27 mouse cellular contexts compared by ENCODE assay signal in the genomic region with DNA sequence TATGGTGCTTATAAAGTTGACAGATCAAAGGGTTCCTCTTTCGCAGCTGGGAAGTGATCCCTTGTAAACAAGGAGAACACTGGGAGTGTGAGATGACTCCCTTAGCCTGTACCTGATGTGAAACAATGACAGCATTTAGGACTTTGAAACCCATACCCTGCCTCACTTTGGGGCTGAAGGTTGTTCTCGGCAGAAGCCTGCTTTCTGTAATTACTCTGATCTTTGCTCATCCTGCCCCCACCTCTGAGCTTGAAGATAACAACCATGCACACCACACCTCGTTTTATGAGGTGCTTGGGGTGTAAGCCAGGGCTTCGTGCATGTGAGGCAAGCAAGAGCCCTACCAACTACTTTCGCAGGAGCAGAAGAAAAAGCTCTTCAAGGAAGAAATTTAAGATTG. TPM values are rescaled to one million over a fixed set of nuclear protein-coding genes. Genes with fewer than 3 reads are reported as not detected.
DNase-seq lines count a peak whose midpoint lies in the region; ATAC-seq lines count a peak whose summit lies in the region.
"Had no signal": no experiment of that assay in that cellular context is flagged by ENCODE, and none has a peak within 500 bp of the region (broad histone marks: within the 10 kb centered on the region; RNA-seq: fewer than 3 reads in every experiment).

No protein-coding gene starts in this region.

- no peaks in the 10 kb centered on the region for H3K36me3 ChIP-seq in heart, embryonic 12.5 days
- H3K36me3 ChIP-seq in liver, embryonic 16.5 days (ENCODE audit: control insufficient read depth, insufficient read depth): no peaks in the 10 kb centered on the region
- no peaks in the 10 kb centered on the region for H3K36me3 ChIP-seq in hindbrain, embryonic 12.5 days
- H3K36me3 ChIP-seq: midbrain, embryonic 15.5 days; neural tube, embryonic 15.5 days had no signal

- DNase-seq in heart, adult 11 months: peak; percentile 48
- DNase-seq in large intestine, adult 2 months (ENCODE audit: low read depth, low spot score): peak; percentile 38
- no peak for DNase-seq in embryo, embryonic 11 days
- DNase-seq in thymus, postnatal 0 days (ENCODE audit: low spot score): no peak
- DNase-seq: adrenal gland, adult 2 months; cerebellum, postnatal 10 days; gastrocnemius, adult 2 months; left cerebral cortex, postnatal 4 days; lung, postnatal 10 days; thymus, postnatal 36 days had no signal

- no peaks in the 10 kb centered on the region for H3K9me3 ChIP-seq in heart, embryonic 12.5 days (replicated peaks)
- no peaks in the 10 kb centered on the region for H3K9me3 ChIP-seq in liver, embryonic 16.5 days (replicated peaks; ENCODE audit: control insufficient read depth, low read length)
- no peaks in the 10 kb centered on the region for H3K9me3 ChIP-seq in hindbrain, embryonic 12.5 days (replicated peaks)
- H3K9me3 ChIP-seq: megakaryocyte, embryonic 14.5 days; midbrain, embryonic 15.5 days; neural tube, embryonic 15.5 days had no signal

- no peak overlapping the region for H3K9ac ChIP-seq in heart, embryonic 12.5 days
- H3K9ac ChIP-seq in liver, embryonic 16.5 days (ENCODE audit: low read depth, low read length): peak overlapping the region; percentile 22
- H3K9ac ChIP-seq in hindbrain, embryonic 12.5 days: no peak overlapping the region
- H3K9ac ChIP-seq: midbrain, embryonic 15.5 days; neural tube, embryonic 15.5 days had no signal

- no peak overlapping the region for H3K4me2 ChIP-seq in heart, embryonic 12.5 days
- H3K4me2 ChIP-seq in liver, embryonic 16.5 days (ENCODE audit: low read depth, low read length): peak overlapping the region; percentile 38
- no peak overlapping the region for H3K4me2 ChIP-seq in hindbrain, embryonic 12.5 days (replicated peaks)
- H3K4me2 ChIP-seq: midbrain, embryonic 15.5 days; neural tube, embryonic 15.5 days had no signal

- 61% methylated on average over 5 of the region's 5 CpGs for WGBS in heart, embryonic 12.5 days
- WGBS in large intestine, adult 2 months: 13% methylated on average over 5 of the region's 5 CpGs
- WGBS in liver, embryonic 16.5 days (ENCODE audit: insufficient replicate concordance): 46% methylated on average over 5 of the region's 5 CpGs
- 66% methylated on average over 5 of the region's 5 CpGs for WGBS in hindbrain, embryonic 12.5 days

- H3K4me3 ChIP-seq in heart, embryonic 12.5 days: no peak overlapping the region
- H3K4me3 ChIP-seq in liver, embryonic 16.5 days (ENCODE audit: low read depth, low read length): no peak overlapping the region
- H3K4me3 ChIP-seq in hindbrain, embryonic 12.5 days: no peak overlapping the region
- H3K4me3 ChIP-seq: gastrocnemius, adult 2 months; layer of hippocampus, adult 2 months; megakaryocyte, embryonic 14.5 days; midbrain, embryonic 15.5 days; neural tube, embryonic 15.5 days had no signal

- H3K4me1 ChIP-seq in heart, embryonic 12.5 days (replicated peaks): 0 out of 2 replicates have a peak, but pooled peaks cover 11% of the 10 kb centered on the region
- peaks cover 74% of the 10 kb centered on the region for H3K4me1 ChIP-seq in liver, embryonic 16.5 days (ENCODE audit: control insufficient read depth, low read depth, low read length)
- 0 out of 2 replicates have a peak, but pooled peaks cover 3% of the 10 kb centered on the region for H3K4me1 ChIP-seq in hindbrain, embryonic 12.5 days
- H3K4me1 ChIP-seq: megakaryocyte, embryonic 14.5 days; midbrain, embryonic 15.5 days; neural tube, embryonic 15.5 days had no signal

- no peaks in the 10 kb centered on the region for H3K27me3 ChIP-seq in heart, embryonic 12.5 days (replicated peaks)
- H3K27me3 ChIP-seq in liver, embryonic 16.5 days (ENCODE audit: control insufficient read depth, insufficient read depth, low read depth, low read length): no peaks in the 10 kb centered on the region
- no peaks in the 10 kb centered on the region for H3K27me3 ChIP-seq in hindbrain, embryonic 12.5 days
- H3K27me3 ChIP-seq: midbrain, embryonic 15.5 days; neural tube, embryonic 15.5 days had no signal

- H3K27ac ChIP-seq in heart, embryonic 12.5 days (ENCODE audit: poor library complexity, severe bottlenecking): no peak overlapping the region
- H3K27ac ChIP-seq in liver, embryonic 16.5 days (ENCODE audit: low read length): peak overlapping the region; percentile 73
- H3K27ac ChIP-seq in hindbrain, embryonic 12.5 days: no peak overlapping the region
- H3K27ac ChIP-seq: gastrocnemius, adult 2 months; hindbrain, postnatal 0 days; layer of hippocampus, adult 2 months; midbrain, embryonic 15.5 days; neural tube, embryonic 15.5 days had no signal

- no peak for ATAC-seq in heart, embryonic 12.5 days (ENCODE audit: insufficient number of reproducible peaks, low FRiP score)
- ATAC-seq in erythroblast, adult 5-6 weeks (replicated peaks; ENCODE audit: low FRiP score, poor library complexity, severe bottlenecking): peak; percentile 80
- peak; percentile 73 for ATAC-seq in liver, embryonic 16.5 days (ENCODE audit: low read depth)
- no peak for ATAC-seq in hindbrain, embryonic 12.5 days (ENCODE audit: low FRiP score)
- ATAC-seq: hindbrain, postnatal 0 days; midbrain, embryonic 15.5 days had no signal

RNA-seq across cellular contexts. Expression of a gene that starts 2.6 kb away (rescaled TPM):
- 0.19 TPM in 1 of 2 replicates, not detected in the other for polyA plus RNA-seq in heart, embryonic 12.5 days (2016; fragmentation: Nextera tagmentation; extraction: Ambion mirVana)
- total RNA-seq in erythroblast, adult 5-6 weeks (2015; ENCODE audit: low replicate concordance): 2.1 TPM in 1 of 2 replicates, not detected in the other
- total RNA-seq in erythroblast, adult 5-6 weeks (2017; ENCODE audit: low replicate concordance): not detected in 2 replicates
- 17.4 and 38.2 TPM in 2 replicates for polyA plus RNA-seq in large intestine, adult 2 months (2012; rRNA removed)
- 0.27 and 2.1 TPM in 2 replicates for polyA plus RNA-seq in liver, embryonic 16.5 days (2015; fragmentation: Nextera tagmentation; extraction: Ambion mirVana)
- 0.72 TPM in 1 of 2 replicates, not detected in the other for polyA plus RNA-seq in hindbrain, embryonic 12.5 days (2016; fragmentation: Nextera tagmentation; extraction: Ambion mirVana)
- polyA plus RNA-seq in thymus, postnatal 0 days (2015; fragmentation: Nextera tagmentation; extraction: Ambion mirVana): 1.2 and 1.4 TPM in 2 replicates
- total RNA-seq: gastrocnemius, adult 2 months; hematopoietic stem cell, adult 5-6 weeks had no signal
- polyA plus RNA-seq: adrenal gland, adult 2 months; forebrain, embryonic 11.5 days; midbrain, embryonic 15.5 days had no signal

RNA-seq across cellular contexts. Expression of a gene that starts 12.9 kb away (rescaled TPM):
- not detected in 2 replicates for polyA plus RNA-seq in heart, embryonic 12.5 days (2016; fragmentation: Nextera tagmentation; extraction: Ambion mirVana)
- not detected in 2 replicates for total RNA-seq in erythroblast, adult 5-6 weeks (2015; ENCODE audit: low replicate concordance)
- total RNA-seq in erythroblast, adult 5-6 weeks (2017; ENCODE audit: low replicate concordance): 1.3 TPM in 1 of 2 replicates, not detected in the other
- 0.22 TPM in 1 of 2 replicates, not detected in the other for polyA plus RNA-seq in large intestine, adult 2 months (2012; rRNA removed)
- not detected in 2 replicates for polyA plus RNA-seq in liver, embryonic 16.5 days (2015; fragmentation: Nextera tagmentation; extraction: Ambion mirVana)
- not detected in 2 replicates for polyA plus RNA-seq in hindbrain, embryonic 12.5 days (2016; fragmentation: Nextera tagmentation; extraction: Ambion mirVana)
- polyA plus RNA-seq in thymus, postnatal 0 days (2015; fragmentation: Nextera tagmentation; extraction: Ambion mirVana): not detected in 2 replicates
- total RNA-seq: adrenal gland, adult 2 months; gastrocnemius, adult 2 months; hematopoietic stem cell, adult 5-6 weeks; hindbrain, postnatal 0 days; left cerebral cortex, adult 18-20 months; left cerebral cortex, postnatal 4 days; liver, adult 2 months had no signal
- polyA plus RNA-seq: adrenal gland, adult 2 months; embryonic facial prominence, embryonic 14.5 days; forebrain, embryonic 11.5 days; gonadal fat pad, adult 2 months; heart, embryonic 16.5 days; hindbrain, postnatal 0 days; kidney, embryonic 14.5 days; liver, adult 2 months; midbrain, embryonic 15.5 days; neural tube, embryonic 15.5 days had no signal

RNA-seq across cellular contexts. Expression of a gene that starts 25.5 kb away (rescaled TPM):
- 0.29 TPM in 1 of 2 replicates, not detected in the other for polyA plus RNA-seq in heart, embryonic 12.5 days (2016; fragmentation: Nextera tagmentation; extraction: Ambion mirVana)
- total RNA-seq in erythroblast, adult 5-6 weeks (2015; ENCODE audit: low replicate concordance): 8.1 and 47.2 TPM in 2 replicates
- total RNA-seq in erythroblast, adult 5-6 weeks (2017; ENCODE audit: low replicate concordance): 9.5 and 15.7 TPM in 2 replicates
- 19.4 and 23.6 TPM in 2 replicates for polyA plus RNA-seq in large intestine, adult 2 months (2012; rRNA removed)
- 2.7 and 3.2 TPM in 2 replicates for polyA plus RNA-seq in liver, embryonic 16.5 days (2015; fragmentation: Nextera tagmentation; extraction: Ambion mirVana)
- 0.46 TPM in 1 of 2 replicates, not detected in the other for polyA plus RNA-seq in hindbrain, embryonic 12.5 days (2016; fragmentation: Nextera tagmentation; extraction: Ambion mirVana)
- 3.1 and 4.6 TPM in 2 replicates for polyA plus RNA-seq in thymus, postnatal 0 days (2015; fragmentation: Nextera tagmentation; extraction: Ambion mirVana)
- total RNA-seq: layer of hippocampus, adult 2 months; left cerebral cortex, adult 18-20 months had no signal
- polyA plus RNA-seq: forebrain, embryonic 11.5 days had no signal

RNA-seq across cellular contexts. Expression of a gene that starts 34.9 kb away (rescaled TPM):
- not detected in 2 replicates for polyA plus RNA-seq in heart, embryonic 12.5 days (2016; fragmentation: Nextera tagmentation; extraction: Ambion mirVana)
- total RNA-seq in erythroblast, adult 5-6 weeks (2015; ENCODE audit: low replicate concordance): not detected in 2 replicates
- total RNA-seq in erythroblast, adult 5-6 weeks (2017; ENCODE audit: low replicate concordance): not detected in 2 replicates
- polyA plus RNA-seq in large intestine, adult 2 months (2012; rRNA removed): not detected in 2 replicates
- polyA plus RNA-seq in liver, embryonic 16.5 days (2015; fragmentation: Nextera tagmentation; extraction: Ambion mirVana): not detected in 2 replicates
- not detected in 2 replicates for polyA plus RNA-seq in hindbrain, embryonic 12.5 days (2016; fragmentation: Nextera tagmentation; extraction: Ambion mirVana)
- polyA plus RNA-seq in thymus, postnatal 0 days (2015; fragmentation: Nextera tagmentation; extraction: Ambion mirVana): not detected in 2 replicates
- total RNA-seq: adrenal gland, adult 2 months; gastrocnemius, adult 2 months; hematopoietic stem cell, adult 5-6 weeks; hindbrain, postnatal 0 days; layer of hippocampus, adult 2 months; left cerebral cortex, adult 18-20 months; left cerebral cortex, postnatal 4 days; liver, adult 2 months had no signal
- polyA plus RNA-seq: adrenal gland, adult 2 months; embryonic facial prominence, embryonic 14.5 days; forebrain, embryonic 11.5 days; heart, embryonic 16.5 days; hindbrain, postnatal 0 days; liver, adult 2 months; midbrain, embryonic 15.5 days; neural tube, embryonic 15.5 days had no signal

RNA-seq across cellular contexts. Expression of a gene that starts 49.8 kb away (rescaled TPM):
- not detected in 2 replicates for polyA plus RNA-seq in heart, embryonic 12.5 days (2016; fragmentation: Nextera tagmentation; extraction: Ambion mirVana)
- not detected in 2 replicates for total RNA-seq in erythroblast, adult 5-6 weeks (2015; ENCODE audit: low replicate concordance)
- total RNA-seq in erythroblast, adult 5-6 weeks (2017; ENCODE audit: low replicate concordance): not detected in 2 replicates
- polyA plus RNA-seq in large intestine, adult 2 months (2012; rRNA removed): not detected in 2 replicates
- polyA plus RNA-seq in liver, embryonic 16.5 days (2015; fragmentation: Nextera tagmentation; extraction: Ambion mirVana): not detected in 2 replicates
- polyA plus RNA-seq in hindbrain, embryonic 12.5 days (2016; fragmentation: Nextera tagmentation; extraction: Ambion mirVana): not detected in 2 replicates
- 0.55 TPM in 1 of 2 replicates, not detected in the other for polyA plus RNA-seq in thymus, postnatal 0 days (2015; fragmentation: Nextera tagmentation; extraction: Ambion mirVana)
- total RNA-seq: adrenal gland, adult 2 months; gastrocnemius, adult 2 months; hematopoietic stem cell, adult 5-6 weeks; hindbrain, postnatal 0 days; layer of hippocampus, adult 2 months; left cerebral cortex, adult 18-20 months; left cerebral cortex, postnatal 4 days; liver, adult 2 months had no signal
- polyA plus RNA-seq: adrenal gland, adult 2 months; embryonic facial prominence, embryonic 14.5 days; forebrain, embryonic 11.5 days; gonadal fat pad, adult 2 months; heart, embryonic 16.5 days; hindbrain, postnatal 0 days; kidney, embryonic 14.5 days; liver, adult 2 months; midbrain, embryonic 15.5 days; neural tube, embryonic 15.5 days had no signal

Comparison
In these comparisons a context has a peak if more than half of its experiments do, and no peak if none do; other contexts are left out.
1. DNase-seq: peak in heart, adult 11 months (single experiment) and large intestine, adult 2 months (single experiment); none in embryo, embryonic 11 days (single experiment) and thymus, postnatal 0 days (single experiment).
2. ATAC-seq: peak in erythroblast, adult 5-6 weeks (single experiment) and liver, embryonic 16.5 days (single experiment); none in heart, embryonic 12.5 days (single experiment) and hindbrain, embryonic 12.5 days (single experiment).